Mouse (Mus musculus) regulatory T cell (primary cell): ENCODE results near the gene Marc2.

Experiments
- in situ Hi-C: fragments of 300-600 bp; cut with MboI, MseI; formaldehyde crosslinking; loops from one replicate; pipeline ENCODE4 v1.15.1; 2025; ENCODE audit warnings: high pct_unique_total_duplicates

Gene Marc2

DNA sequence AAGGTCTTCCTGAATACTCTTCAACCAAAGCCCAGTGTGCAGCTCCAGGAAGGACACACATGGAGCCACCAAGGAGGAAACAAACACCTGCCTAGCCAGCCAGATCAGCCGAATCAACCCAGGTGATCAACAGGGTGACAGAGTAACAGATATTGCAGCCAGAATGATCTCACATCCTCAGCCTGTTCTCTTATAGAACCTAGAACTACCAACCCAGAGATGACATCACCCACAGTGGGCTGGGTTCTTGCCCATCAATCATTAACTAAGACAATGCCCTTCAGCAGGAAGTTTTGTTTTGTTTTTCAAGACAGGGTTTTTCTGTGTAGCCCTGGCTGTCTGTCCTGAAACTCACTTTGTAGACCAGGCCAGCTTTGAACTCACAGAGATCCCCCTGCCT is 12.0 kb upstream of the Marc2 start:
- in situ Hi-C loops, result loop anchor here (10.0 to 25.0 kb wide), 2 partner anchors 337 to 1879 kb away; partner anchors contain the start of gene Rrp15

DNA sequence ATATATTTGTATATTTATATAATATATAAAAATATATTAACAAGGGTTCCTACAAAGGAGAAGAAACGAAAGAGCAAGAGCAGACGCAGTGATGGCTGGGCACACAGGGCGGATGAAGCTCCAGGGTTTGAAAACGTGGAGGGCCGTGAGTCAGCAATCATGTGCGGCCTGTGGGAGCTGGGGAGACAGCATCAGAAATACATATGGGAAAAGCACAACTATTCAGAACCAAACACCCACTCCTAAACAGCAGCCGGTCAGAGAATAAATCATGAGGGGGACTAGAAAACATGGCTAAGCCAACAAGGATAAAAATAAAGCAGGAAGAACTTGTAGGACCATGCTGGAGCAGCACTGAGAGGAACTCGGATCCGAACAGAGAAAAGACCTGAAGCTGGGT is 11.0 kb upstream of the Marc2 start:
- in situ Hi-C loops, result loop anchor here (10.0 to 25.0 kb wide), 2 partner anchors 338 to 1880 kb away; partner anchors contain the start of gene Rrp15

DNA sequence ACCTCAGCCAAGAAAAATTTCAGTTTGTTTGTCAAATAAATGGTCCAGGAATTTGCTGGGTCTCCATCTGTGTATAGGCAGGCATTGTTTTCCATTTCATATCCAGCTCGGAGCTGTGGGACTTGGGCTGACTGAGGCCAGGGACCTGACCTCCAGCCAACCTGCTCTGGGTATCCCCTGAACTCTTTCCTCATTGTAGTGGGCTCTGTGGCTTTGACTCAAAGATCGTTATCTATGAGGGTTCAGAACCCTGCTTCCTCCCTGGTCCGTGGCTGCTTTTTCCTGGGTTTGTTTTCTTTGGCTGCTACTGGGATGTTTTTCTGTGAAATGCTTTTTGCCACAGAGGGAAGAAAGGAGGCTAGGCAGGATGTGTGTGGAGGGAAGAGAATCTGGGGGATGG is 7.7 kb upstream of the Marc2 start:
- in situ Hi-C loops, result loop anchor here (10.0 to 25.0 kb wide), 2 partner anchors 341 to 1883 kb away; partner anchors contain the start of gene Rrp15

DNA sequence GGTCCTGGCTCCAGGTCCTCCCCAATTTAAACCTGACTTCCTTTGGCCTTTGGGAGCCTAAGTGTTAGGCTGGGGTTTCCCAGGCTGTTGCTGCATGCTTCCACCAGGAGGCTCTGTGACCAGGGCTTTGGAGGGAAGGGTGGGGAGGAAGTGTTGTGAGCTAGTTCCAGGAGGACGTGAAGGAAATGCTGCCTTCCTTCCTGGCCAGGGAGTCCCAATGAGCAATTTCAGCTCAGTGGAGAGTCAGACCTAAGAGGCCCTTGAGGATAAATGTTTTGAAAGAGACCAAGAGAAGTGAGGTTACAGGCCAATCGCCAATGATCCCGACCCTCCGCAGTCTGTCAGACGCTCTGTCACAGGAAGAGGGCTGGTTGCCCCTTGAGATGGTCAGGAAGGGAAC is 7.1 kb upstream of the Marc2 start:
- in situ Hi-C loops, result loop anchor here (10.0 to 25.0 kb wide), 2 partner anchors 341 to 1884 kb away; partner anchors contain the start of gene Rrp15

DNA sequence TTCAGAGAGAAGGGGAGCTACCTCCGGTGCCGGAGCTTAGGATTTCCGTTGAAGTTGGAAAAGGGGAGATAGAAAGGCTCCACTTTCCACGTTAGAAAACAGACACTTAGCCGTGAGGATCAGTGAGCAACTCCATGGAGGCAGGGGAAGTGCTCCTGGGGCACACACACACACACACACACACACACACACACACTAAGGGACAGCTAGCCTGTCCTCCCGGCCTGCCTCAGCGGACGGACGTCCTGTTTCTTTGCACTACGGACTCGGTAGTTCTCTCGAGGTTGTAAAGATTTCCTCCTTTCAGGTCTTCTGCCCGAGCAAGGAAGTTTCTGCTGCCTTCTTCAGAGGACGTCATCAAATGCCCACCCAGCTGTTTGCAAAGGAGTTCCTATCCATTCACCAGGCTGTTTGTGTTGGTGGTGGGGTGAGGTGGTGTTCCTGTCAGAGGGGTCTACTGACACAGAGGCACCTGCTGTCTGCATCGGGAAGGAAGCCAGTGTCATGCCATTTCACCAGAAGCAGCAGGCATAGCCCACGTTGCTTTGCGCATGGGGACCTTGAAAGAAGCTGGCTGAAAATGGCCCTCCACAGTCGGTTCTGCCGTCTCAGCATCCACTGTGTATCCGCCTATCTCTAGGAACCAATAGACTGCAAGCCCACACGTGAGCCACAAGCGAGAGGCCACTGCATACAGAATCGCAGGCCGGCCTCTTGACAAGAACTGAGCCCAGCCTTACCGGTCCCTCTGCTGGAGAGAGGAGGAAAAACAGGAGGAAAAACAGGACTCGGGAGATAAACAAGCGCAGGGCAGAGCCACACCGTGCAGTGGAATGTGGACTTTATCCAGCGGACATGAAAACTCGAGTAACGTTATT is 5.7 kb upstream of the Marc2 start:
- in situ Hi-C loops, result loop anchor here (10.0 to 25.0 kb wide), 2 partner anchors 343 to 1885 kb away; partner anchors contain the start of gene Rrp15

DNA sequence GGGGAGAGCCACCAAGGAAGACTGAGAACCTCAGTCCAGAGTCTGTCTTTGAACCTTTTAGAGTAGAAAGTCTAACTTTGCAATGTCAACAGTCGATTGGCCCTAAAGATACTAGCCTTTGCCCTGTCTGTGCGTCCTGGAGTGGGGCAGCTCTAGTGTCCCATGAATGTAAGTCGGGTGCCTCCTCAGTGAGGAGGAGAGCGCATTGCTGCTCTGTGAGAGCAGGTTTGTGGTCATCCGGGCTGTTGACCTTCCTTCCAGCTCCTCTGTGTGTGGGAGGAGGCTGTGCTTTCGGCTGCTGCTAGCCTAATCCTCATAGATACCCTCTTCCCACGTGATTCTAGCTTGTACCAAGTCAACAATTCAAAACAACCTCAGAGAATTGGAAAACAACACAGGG is 4.9 kb upstream of the Marc2 start:
- in situ Hi-C loops, result loop anchor here (10.0 to 25.0 kb wide), 2 partner anchors 344 to 1886 kb away; partner anchors contain the start of gene Rrp15

DNA sequence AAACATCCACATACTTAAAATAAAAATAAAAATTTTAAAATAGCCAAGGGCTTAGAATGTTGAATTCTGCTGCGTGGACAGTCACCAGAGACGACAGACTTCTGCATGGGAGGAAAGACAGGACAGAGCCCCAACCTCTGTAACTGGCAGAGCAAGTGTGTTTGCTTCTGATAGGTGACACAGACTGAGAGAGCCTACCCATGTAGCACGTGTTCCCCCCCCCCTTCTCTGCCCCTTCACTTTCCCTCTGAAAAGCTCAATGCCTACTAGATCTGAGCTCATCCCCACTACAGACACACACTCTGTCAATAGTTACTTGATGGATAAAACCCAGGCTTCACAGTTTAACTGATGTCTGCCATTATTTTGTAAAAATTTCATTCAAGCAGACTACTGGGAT is 722 bp upstream of the Marc2 start:
- in situ Hi-C loops, result no loop called here

DNA sequence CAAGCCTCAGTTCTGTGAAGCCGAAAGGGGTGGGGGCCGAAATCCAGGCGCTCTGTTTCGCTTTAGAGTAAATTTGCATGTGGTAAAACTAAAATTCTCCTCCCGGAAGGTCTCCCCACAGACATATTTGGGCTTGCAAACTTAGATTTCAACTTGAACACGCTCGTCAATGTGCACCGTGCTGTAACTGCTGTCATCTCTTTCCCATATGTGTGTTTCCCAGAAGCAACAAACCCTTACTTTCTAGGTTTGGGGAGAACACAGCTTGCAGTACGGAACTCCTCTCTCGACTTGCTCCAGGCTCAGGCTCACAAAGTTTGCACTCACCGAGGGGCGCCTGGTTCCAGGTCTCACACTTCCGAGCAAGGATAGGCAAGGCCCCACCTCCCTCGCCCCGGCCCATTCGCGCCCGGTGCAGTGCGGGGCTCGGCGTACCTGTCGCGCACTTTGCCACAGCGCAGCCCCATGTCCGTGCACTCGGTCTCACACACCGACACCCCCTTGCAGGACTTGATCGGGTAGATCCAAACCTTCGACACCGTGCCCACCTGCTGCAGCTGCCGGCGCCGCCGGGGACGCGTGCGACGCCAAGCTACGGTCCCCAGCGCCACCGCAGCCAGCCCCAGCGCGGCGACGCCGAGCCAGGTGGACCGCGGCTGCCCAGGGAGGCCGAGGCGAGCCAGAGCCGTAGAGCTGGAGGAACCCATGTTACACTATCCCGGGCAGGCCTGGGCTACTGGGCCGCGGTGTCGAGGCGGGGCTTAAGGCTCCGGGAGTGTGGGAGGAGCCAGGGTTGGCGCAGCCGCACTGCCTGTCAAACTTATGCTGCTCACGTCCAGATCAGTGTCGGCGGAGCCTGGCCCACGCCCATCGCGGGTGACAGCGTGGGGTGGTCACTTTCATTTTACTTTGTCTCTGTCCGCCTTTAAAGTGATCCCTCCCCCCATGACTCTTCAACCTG is 860 bp downstream of the Marc2 start:
- in situ Hi-C loops, result no loop called here

DNA sequence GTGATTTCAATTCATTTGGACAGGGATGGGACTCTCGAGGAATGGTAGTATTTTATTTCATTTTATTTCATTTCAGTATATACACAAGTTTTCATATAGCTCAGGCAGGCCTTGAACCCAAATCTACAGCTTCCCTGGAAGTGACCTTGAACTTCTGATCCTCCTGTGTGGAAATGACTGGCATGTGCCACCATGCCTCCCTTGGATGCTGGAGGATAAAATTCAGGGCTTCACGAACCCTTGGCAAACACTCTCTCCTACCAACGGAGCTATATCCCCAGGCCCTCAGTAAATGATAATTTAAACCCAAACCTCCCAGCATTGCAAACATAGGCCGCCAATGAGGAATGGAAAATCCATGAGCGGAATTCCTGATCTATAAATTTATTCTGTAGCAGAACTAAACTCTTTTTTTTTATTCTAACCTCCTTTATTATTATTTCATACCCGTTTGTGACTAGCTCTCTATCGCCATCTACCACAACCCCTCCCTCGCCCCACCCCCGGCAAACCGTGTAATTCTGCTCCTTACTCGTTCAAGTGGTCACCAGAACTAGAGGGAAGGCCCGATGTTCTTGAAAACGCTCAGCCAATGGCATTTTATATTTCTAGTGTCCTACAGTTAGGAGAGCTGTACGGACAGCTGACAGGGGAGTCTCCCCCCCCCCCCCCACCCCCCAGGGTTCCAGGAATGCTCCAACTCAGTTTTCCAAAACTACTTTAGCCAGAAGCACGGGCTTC is 1.8 kb downstream of the Marc2 start:
- in situ Hi-C loops, result no loop called here

DNA sequence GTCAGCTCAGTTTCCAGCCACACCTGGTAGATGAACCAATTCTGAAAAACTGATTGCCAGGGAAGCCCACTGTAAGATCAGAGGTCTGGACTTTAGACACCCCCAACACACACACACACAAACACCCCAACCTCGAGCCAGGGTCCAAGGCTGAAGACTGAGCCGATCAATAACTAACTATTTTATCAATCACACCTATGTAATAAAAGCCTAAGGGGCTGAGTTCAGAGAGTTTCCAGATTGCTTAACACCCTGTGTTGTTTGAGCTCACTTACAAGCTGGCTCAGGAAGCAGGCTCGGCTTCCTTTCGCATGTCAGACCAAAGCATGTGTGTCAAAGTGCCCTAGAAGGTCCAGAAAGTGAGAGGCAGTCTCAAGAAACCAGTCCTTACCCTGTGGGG is 8.6 kb downstream of the Marc2 start:
- in situ Hi-C loops, result no loop called here

DNA sequence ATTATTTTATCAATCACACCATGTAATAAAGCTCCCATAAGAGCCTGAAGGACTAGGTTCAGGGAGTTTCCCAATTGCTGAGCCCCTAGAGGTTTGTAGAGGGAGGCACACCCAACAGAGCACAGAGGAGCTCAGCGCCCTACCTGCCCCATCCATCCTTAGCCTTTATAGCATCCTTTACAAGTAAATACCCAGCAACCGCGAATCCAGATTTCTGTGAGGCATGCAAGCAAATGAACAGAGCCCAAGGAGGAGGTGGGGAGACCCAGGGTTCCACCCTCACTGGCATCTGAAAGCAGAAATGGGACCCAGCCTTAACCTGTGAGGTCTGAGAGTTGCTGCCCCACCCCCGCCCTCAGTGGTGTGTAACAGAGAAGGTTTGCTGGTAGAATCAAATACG is 9.9 kb downstream of the Marc2 start:
- in situ Hi-C loops, result no loop called here

DNA sequence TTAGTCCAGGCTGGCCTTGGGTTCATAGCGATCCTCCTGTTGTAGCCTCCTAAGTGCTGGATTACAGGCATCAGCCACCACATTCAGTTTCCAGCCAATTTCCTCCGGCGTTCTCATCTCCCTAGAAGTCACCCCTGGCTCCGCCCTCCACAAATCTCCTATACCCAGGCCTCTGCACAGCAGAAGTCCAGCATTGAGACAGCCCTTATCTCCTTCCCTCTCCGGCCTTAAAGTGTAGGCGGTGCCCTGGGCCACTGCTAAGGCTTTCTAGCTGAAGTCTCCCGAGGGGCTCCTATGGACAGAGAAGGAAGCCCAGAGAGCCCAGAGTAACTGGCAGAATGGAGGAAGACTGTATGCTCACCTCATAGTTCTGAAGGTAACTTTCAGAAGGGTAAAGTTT is 12.8 kb downstream of the Marc2 start:
- in situ Hi-C loops, result no loop called here

DNA sequence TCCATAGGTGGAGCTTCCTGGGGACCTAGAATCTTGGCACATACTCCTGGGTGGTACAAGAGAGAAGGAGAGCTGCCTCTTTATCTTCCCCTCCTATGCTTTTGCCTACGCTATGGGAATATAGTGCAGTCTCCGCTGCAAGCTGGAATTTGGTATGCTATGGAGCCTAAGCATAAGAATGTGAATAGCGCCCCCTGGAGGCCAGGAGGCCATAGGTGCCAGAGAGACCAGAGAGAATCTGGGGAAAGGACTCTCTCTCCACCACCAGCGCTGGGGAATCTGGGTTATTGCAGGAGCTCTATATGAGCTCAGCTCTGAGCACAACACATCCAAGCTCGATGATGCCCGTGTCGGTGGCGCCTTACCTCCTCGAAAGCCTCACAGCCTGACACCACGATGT is 14.0 kb downstream of the Marc2 start:
- in situ Hi-C loops, result no loop called here

DNA sequence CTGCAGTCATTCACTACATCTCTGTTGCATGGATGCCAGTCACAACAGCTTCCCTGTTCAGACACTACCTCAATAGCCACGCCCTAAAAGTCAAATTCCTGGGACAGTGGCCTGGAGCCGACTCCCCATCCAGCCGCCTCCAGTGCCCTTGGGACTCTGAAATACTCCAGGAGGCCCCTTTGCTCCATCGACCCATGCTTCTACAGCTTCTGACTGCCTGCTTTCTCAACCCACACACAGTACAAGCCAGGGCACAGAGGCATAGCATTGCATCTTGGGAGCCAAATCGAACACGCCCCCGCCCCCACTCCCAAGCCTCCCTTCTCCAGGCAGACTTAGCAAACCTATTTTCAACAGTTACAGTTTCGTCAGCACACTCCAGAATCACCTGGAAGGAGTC is 16.4 kb downstream of the Marc2 start:
- in situ Hi-C loops, result no loop called here

DNA sequence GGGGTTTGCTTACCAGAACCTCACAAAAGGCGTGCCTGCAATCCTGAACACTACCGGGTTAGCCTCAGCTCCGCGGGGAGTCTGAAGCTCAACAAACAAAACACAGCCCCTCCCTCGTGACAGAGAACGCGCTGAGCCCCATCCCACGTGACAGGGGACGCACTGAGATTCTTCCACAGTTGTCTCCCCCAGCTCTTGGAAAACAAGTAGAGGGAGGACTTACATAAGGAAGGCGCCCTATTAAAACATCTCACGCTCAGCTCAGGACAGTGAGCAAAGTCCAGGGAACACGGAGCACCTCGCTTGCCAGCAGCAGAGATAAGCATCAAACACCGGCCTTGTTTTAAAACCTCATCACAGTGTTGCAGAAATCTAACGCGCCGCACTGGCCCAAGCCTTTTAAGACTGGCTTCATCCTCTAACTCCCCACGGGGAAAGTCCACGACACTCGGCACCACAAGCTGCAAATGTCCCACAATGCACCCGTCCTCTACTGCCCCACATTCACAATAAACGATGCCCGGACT is 19.0 kb downstream of the Marc2 start:
- in situ Hi-C loops, result no loop called here

DNA sequence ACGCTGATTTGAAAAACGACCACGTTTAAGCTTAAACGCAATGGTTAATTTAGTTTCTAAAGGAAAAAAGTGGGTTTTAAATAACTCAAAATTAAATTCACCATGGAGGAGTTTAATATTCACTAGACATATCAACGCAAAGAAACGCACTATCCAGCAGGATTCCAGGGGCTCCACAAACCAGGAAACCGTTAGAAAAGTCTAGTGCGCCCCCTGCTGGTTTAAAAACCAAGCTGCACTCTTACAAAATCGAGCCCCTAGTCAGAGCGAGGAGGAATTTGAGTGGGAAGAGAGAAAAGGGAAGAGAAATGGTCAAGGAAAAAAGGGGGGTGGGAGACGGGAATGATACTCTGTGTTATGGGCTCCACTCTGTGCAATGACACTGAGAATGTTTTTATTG is 21.2 kb downstream of the Marc2 start:
- in situ Hi-C loops, result no loop called here

DNA sequence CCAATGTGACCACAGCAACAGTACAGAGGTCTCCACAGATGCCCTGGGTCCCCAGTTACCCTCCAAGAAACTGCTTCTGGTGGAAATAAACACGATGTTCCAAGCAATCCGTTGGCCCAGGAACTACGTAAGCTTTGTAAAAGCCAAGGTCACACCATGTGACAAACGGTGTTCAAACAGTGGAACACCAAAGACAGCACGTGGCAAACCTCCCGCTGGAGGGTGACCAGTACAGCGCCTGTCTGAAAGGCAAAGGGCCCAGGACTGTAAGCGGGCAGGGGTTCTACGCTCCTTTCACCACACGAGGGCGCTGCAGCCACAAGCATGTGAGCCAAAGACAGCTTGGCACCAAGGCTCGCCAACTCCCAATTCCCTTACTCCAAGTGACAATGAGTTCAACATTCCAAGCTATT is 21.8 kb downstream of the Marc2 start:
- in situ Hi-C loops, result no loop called here

DNA sequence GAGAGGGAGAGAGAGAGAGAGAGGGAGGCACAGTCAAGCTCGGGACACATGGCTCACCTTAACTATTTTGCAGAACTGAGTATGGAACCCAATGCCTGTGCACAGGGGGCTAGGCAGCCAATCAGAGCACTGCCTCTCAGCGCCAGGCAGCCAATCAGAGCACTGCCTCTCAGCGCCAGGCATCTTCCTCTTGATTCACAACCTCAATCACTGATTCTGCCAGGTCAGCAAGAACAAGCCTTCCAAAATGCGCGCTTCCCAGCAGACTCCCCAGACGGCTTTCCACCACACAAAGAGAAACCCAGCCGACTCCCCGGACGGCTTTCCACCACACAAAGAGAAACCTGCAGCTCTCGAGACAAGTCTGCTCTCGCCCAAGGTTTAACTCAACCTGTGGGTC is 23.6 kb downstream of the Marc2 start:
- in situ Hi-C loops, result no loop called here

DNA sequence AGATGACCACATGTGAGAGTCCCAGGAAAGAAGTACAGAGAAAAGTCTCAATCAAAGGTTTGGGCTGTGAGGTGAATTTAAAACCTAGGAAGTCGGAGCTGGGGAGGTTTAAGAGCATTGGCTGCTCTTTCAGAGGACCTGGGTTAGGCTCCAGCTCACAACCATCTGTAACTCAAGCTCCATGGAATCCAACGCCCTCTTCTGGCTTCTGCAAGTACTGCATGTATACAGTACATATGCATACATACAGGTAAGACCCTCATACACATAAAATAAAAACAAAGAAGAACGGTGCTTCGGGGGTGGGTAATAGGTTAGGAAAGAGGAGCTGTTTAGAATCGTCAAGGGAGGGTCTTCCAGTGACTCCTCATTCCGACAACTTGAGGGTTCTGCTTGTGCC is 28.5 kb downstream of the Marc2 start:
- in situ Hi-C loops, result no loop called here

DNA sequence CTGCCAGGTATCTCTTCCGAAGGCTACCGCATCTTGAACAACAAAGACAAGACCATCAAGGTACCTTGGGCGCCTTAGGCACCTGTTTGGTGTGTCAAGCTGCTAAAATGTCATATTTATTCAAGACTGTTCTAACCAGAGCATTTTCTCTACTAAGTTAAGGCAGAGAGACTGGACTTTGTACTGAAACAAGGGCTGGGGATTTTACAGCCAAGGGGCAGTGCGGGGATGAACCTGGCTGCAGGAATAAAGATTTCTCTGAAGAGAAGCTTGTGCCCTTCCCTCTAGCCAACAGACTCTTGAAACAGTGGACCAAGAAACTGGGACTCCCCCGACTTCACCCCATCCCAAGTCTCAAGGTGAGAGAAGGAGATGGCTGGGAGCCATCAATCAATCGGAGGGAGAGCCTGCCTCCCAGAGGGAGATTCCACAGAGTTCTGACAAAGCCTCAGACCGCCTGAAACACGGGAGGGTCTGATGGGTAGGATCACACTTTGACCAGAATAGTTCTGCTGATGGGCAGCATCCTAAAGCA is 34.5 kb downstream of the Marc2 start:
- in situ Hi-C loops, result no loop called here
